Comparison of ENCODE assay signal across 23 mouse cellular contexts in genomic region chr4:118099637-118100364, GRCm38 (mm10). TPM values are rescaled to one million over a fixed set of nuclear protein-coding genes. Genes with fewer than 3 reads are reported as not detected.
DNase-seq lines count a peak whose midpoint lies in the region; ATAC-seq and TF ChIP-seq lines count a peak whose summit lies in the region.
"Had no signal": no experiment of that assay in that cellular context is flagged by ENCODE, and none has a peak within 500 bp of the region (broad histone marks: within the 10 kb centered on the region; RNA-seq: fewer than 3 reads in every experiment).

No protein-coding gene starts in this region.

- DNase-seq in liver (peak; percentile 29), MEL (ENCODE audit: low read depth, low spot score) (peak; percentile 56)
- no peak for DNase-seq in liver, postnatal 0 days
- no peak for DNase-seq in stomach, postnatal 0 days (ENCODE audit: low spot score)
- DNase-seq in gastrocnemius, adult 8-10 months (ENCODE audit: low spot score in 2 of 2): no peak
- no peak for DNase-seq in midbrain, embryonic 10.5 days (ENCODE audit: low spot score)
- DNase-seq: adrenal gland, postnatal 14 days; cerebellum, adult 9-11 months; gastrocnemius, postnatal 14 days; heart, adult 18-20 months; kidney, adult 18-20 months; kidney, postnatal 4 days; thymus, postnatal 25 days had no signal

- no peak for TF ChIP-seq EP300 in liver, postnatal 0 days (IDR thresholded peaks at IDR 0.05; ENCODE audit: low read depth)
- no peak for TF ChIP-seq EP300 in MEL (IDR thresholded peaks at IDR 0.05; ENCODE audit: low read depth in 1 of 2, low read length in 2 of 2)
- no peak for TF ChIP-seq EP300 in stomach, postnatal 0 days (optimal IDR thresholded peaks at IDR 0.05)

- no peak for TF ChIP-seq RAD21 in MEL (IDR thresholded peaks at IDR 0.05; ENCODE audit: low read depth, low read length)

- no peak overlapping the region for H3K4me3 ChIP-seq in liver, postnatal 0 days (ENCODE audit: low read depth, low read length)
- no peak overlapping the region for H3K4me3 ChIP-seq in MEL (ENCODE audit: control insufficient read depth in 1 of 2, insufficient read depth in 1 of 2, low read depth in 2 of 2, low read length in 2 of 2)
- H3K4me3 ChIP-seq in stomach, postnatal 0 days (ENCODE audit: low read depth, low read length): no peak overlapping the region
- no peak overlapping the region for H3K4me3 ChIP-seq in midbrain, embryonic 10.5 days
- H3K4me3 ChIP-seq: embryonic facial prominence, embryonic 12.5 days; erythroblast, embryonic 14.5 days; forebrain, embryonic 13.5 days; heart, embryonic 12.5 days; hindbrain, embryonic 15.5 days; lung, embryonic 15.5 days; megakaryocyte, embryonic 14.5 days had no signal

- TF ChIP-seq POLR2A in MEL (IDR thresholded peaks at IDR 0.05; ENCODE audit: control insufficient read depth in 1 of 2, insufficient read depth in 1 of 2, low read depth in 1 of 2, low read length in 2 of 2, poor library complexity in 1 of 2): no peak

- no peak overlapping the region for H3K4me2 ChIP-seq in liver, postnatal 0 days (ENCODE audit: low read depth, low read length)
- H3K4me2 ChIP-seq in stomach, postnatal 0 days (replicated peaks; ENCODE audit: low read depth): no peak overlapping the region
- H3K4me2 ChIP-seq: embryonic facial prominence, embryonic 12.5 days; forebrain, embryonic 13.5 days; heart, embryonic 12.5 days; hindbrain, embryonic 15.5 days; lung, embryonic 15.5 days had no signal

- no peaks in the 10 kb centered on the region for H3K79me2 ChIP-seq in MEL (ENCODE audit: control insufficient read depth, insufficient read depth, low read length, poor library complexity)

- 0 out of 2 replicates have a peak, but pooled peaks cover 2% of the 10 kb centered on the region for H3K36me3 ChIP-seq in liver, postnatal 0 days (replicated peaks; ENCODE audit: insufficient read depth, low read length)
- peaks cover 0 to 18% of the 10 kb centered on the region in 2 experiments; a peak in 3 of 4 replicates for H3K36me3 ChIP-seq in MEL (ENCODE audit: control insufficient read depth in 1 of 2, insufficient read depth in 2 of 2, low read length in 2 of 2)
- no peaks in the 10 kb centered on the region for H3K36me3 ChIP-seq in stomach, postnatal 0 days (ENCODE audit: control insufficient read depth, insufficient read depth, low read length)
- peaks cover 10% of the 10 kb centered on the region for H3K36me3 ChIP-seq in midbrain, embryonic 10.5 days
- H3K36me3 ChIP-seq: embryonic facial prominence, embryonic 12.5 days; hindbrain, embryonic 15.5 days; lung, embryonic 15.5 days had no signal

- ATAC-seq in liver, postnatal 0 days: no peak
- peak; percentile 68; the same call in 1 of the 2 replicates for ATAC-seq in erythroid progenitor cell, adult 5-6 weeks (replicated peaks; ENCODE audit: low FRiP score, poor library complexity, severe bottlenecking)
- 0 out of 2 replicates have a peak, but pooled peaks have one; percentile 40 for ATAC-seq in stomach, postnatal 0 days (ENCODE audit: low FRiP score, low TSS enrichment)
- ATAC-seq: forebrain, embryonic 13.5 days; midbrain, embryonic 16.5 days had no signal

- no peak overlapping the region for H3K9ac ChIP-seq in liver, postnatal 0 days (replicated peaks)
- no peak overlapping the region for H3K9ac ChIP-seq in MEL (ENCODE audit: control insufficient read depth, low read depth, low read length, poor library complexity, severe bottlenecking)
- no peak overlapping the region for H3K9ac ChIP-seq in stomach, postnatal 0 days (ENCODE audit: low read length)
- H3K9ac ChIP-seq: embryonic facial prominence, embryonic 12.5 days; forebrain, embryonic 13.5 days; heart, embryonic 12.5 days; hindbrain, embryonic 15.5 days; liver, embryonic 14.5 days; lung, embryonic 15.5 days had no signal

- H3K9me3 ChIP-seq in liver, postnatal 0 days (ENCODE audit: low read length): no peaks in the 10 kb centered on the region
- H3K9me3 ChIP-seq in MEL (replicated peaks; ENCODE audit: insufficient read depth, low read length): no peaks in the 10 kb centered on the region
- H3K9me3 ChIP-seq in stomach, postnatal 0 days (ENCODE audit: control insufficient read depth, low read length): no peaks in the 10 kb centered on the region
- H3K9me3 ChIP-seq in midbrain, embryonic 10.5 days (replicated peaks): no peaks in the 10 kb centered on the region
- H3K9me3 ChIP-seq: embryonic facial prominence, embryonic 12.5 days; forebrain, embryonic 13.5 days; hindbrain, embryonic 15.5 days; lung, embryonic 15.5 days; megakaryocyte, embryonic 14.5 days had no signal

- TF ChIP-seq CTCF in liver, postnatal 0 days (IDR thresholded peaks at IDR 0.05; ENCODE audit: low read depth): no peak
- TF ChIP-seq CTCF in MEL (IDR thresholded peaks at IDR 0.05 in 2 of 3, conservative IDR thresholded peaks at IDR 0.05 in 1 of 3; ENCODE audit: control insufficient read depth in 1 of 3, insufficient read depth in 1 of 3, low read depth in 2 of 3, low read length in 3 of 3, poor library complexity in 1 of 3, severe bottlenecking in 1 of 3): no peak
- no peak for TF ChIP-seq CTCF in stomach, postnatal 0 days (IDR thresholded peaks at IDR 0.05; ENCODE audit: low read depth)

- 67% methylated on average over 8 of the region's 8 CpGs for WGBS in liver, postnatal 0 days (ENCODE audit: insufficient replicate concordance)
- 88% methylated on average over 8 of the region's 8 CpGs for WGBS in stomach, postnatal 0 days
- 93% methylated on average over 8 of the region's 8 CpGs for WGBS in midbrain, embryonic 10.5 days

- H3K4me1 ChIP-seq in liver, postnatal 0 days (ENCODE audit: insufficient read depth): 0 out of 2 replicates have a peak, but pooled peaks cover 3% of the 10 kb centered on the region
- H3K4me1 ChIP-seq in MEL (ENCODE audit: control insufficient read depth in 1 of 2, insufficient read depth in 2 of 2, low read length in 2 of 2): peaks cover 13 to 17% of the 10 kb centered on the region in 2 experiments
- H3K4me1 ChIP-seq in stomach, postnatal 0 days (replicated peaks; ENCODE audit: control insufficient read depth, insufficient read depth): no peaks in the 10 kb centered on the region
- no peaks in the 10 kb centered on the region for H3K4me1 ChIP-seq in midbrain, embryonic 10.5 days
- H3K4me1 ChIP-seq: embryonic facial prominence, embryonic 12.5 days; forebrain, embryonic 13.5 days; hindbrain, embryonic 15.5 days; lung, embryonic 15.5 days had no signal

- H3K27me3 ChIP-seq in liver, postnatal 0 days (ENCODE audit: insufficient read depth, low read length): no peaks in the 10 kb centered on the region
- H3K27me3 ChIP-seq in MEL (ENCODE audit: control insufficient read depth in 1 of 2, insufficient read depth in 2 of 2, low read length in 2 of 2): no peaks in the 10 kb centered on the region
- no peaks in the 10 kb centered on the region for H3K27me3 ChIP-seq in stomach, postnatal 0 days (ENCODE audit: control insufficient read depth, insufficient read depth, low read length)
- no peaks in the 10 kb centered on the region for H3K27me3 ChIP-seq in midbrain, embryonic 10.5 days (ENCODE audit: low read depth, poor library complexity, severe bottlenecking)
- H3K27me3 ChIP-seq: embryonic facial prominence, embryonic 12.5 days; forebrain, embryonic 13.5 days; heart, embryonic 12.5 days; hindbrain, embryonic 15.5 days; lung, embryonic 15.5 days; megakaryocyte, embryonic 14.5 days had no signal

- H3K27ac ChIP-seq in liver, postnatal 0 days (ENCODE audit: low read depth): no peak overlapping the region
- peak overlapping the region; percentile 41; the same call in 1 of the 2 replicates for H3K27ac ChIP-seq in MEL (ENCODE audit: control insufficient read depth, low read depth, low read length)
- no peak overlapping the region for H3K27ac ChIP-seq in stomach, postnatal 0 days (replicated peaks)
- no peak overlapping the region for H3K27ac ChIP-seq in midbrain, embryonic 10.5 days (replicated peaks)
- H3K27ac ChIP-seq: embryonic facial prominence, embryonic 12.5 days; forebrain, embryonic 13.5 days; hindbrain, embryonic 15.5 days; liver, embryonic 14.5 days; lung, embryonic 15.5 days had no signal

TF ChIP-seq in MEL, 35 proteins besides CTCF, POLR2A, EP300 and RAD21:
- TF ChIP-seq ZNF384 (IDR thresholded peaks at IDR 0.05; ENCODE audit: low read depth, low read length) (no peak), ELF1 (IDR thresholded peaks at IDR 0.05; ENCODE audit: low read depth, low read length) (peak; percentile 22; the same call in 1 of the 2 replicates), GATA1 (IDR thresholded peaks at IDR 0.05; ENCODE audit: low read depth, low read length) (0 out of 2 replicates have a peak, but pooled peaks have one; percentile 7)

RNA-seq across cellular contexts. Expression of gene St3gal3, which starts 34.9 kb away (rescaled TPM):
- 4.5 and 5.1 TPM in 2 replicates for polyA plus RNA-seq in liver, postnatal 0 days (2015; fragmentation: Nextera tagmentation; extraction: Ambion mirVana)
- 13.2 and 16.4 TPM in 2 replicates for total RNA-seq in MEL (2012; rRNA removed)
- 10 to 100 TPM in 1 of 2 experiments, not detected in 1; 23.3 TPM for polyA plus RNA-seq in MEL (2012; ENCODE audit: insufficient read depth in 1 of 2, insufficient read length in 2 of 2, low read depth in 1 of 2, low replicate concordance in 2 of 2, missing spikeins in 1 of 2)
- 5.4 and 10.8 TPM in 2 replicates for total RNA-seq in erythroid progenitor cell, adult 5-6 weeks (2015; ENCODE audit: low replicate concordance)
- 7.3 and 9.5 TPM in 2 replicates for total RNA-seq in erythroid progenitor cell, adult 5-6 weeks (2017; ENCODE audit: low replicate concordance)
- 3.0 and 3.2 TPM in 2 replicates for polyA plus RNA-seq in stomach, postnatal 0 days (2015; fragmentation: Nextera tagmentation; extraction: Ambion mirVana)
- total RNA-seq in gastrocnemius, adult 8-10 months (2022): 10 to 100 TPM; 76.0 to 83.1 (median 80.6) TPM
- polyA plus RNA-seq in midbrain, embryonic 10.5 days (2016; fragmentation: Nextera tagmentation; extraction: Ambion mirVana): 7.3 and 7.8 TPM in 2 replicates

Comparison
In these comparisons a context has a peak if more than half of its experiments do, and no peak if none do; other contexts are left out.
1. DNase-seq: peak in liver (single experiment) and MEL (single experiment); none in liver, postnatal 0 days (single experiment), stomach, postnatal 0 days (single experiment), gastrocnemius, adult 8-10 months (0 of 2) and midbrain, embryonic 10.5 days (single experiment).